Mouse (Mus musculus) bone marrow macrophage, adult 2 months (primary cell): Measurements from ENCODE around the gene Rph3al.

Source experiments
- CTCF ChIP-seq: IDR thresholded peaks from 2 replicates; pipeline ENCODE4 v1.5.1; 2012; ENCODE audit warnings: low read depth, mild to moderate bottlenecking, low read length, moderate library complexity
- POLR2A ChIP-seq: IDR thresholded peaks from 2 replicates; pipeline ENCODE4 v1.6.1; 2012; ENCODE audit warnings: mild to moderate bottlenecking, low read depth, low read length, borderline replicate concordance

DNA sequence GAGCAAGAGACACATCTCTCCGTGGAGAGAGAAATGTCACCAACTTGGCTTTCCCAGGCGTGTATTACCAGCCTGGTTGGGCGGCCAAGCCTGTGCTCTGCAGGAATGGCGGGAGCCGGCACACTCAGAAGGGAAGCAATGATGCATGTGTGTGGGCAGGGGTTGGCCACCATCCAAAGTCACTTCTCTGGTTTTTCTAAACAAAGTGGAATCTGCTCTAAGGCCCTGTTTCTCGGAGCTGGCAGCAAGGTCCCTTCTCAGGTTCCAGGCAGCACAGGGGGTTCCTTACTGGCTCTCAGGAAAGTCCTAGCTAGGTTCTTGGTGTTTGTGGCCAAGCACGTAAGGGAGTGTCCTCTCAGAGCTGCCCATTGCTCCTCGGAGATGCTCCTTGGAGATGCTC is 58.2 kb downstream of the Rph3al start:
- TF ChIP-seq CTCF (no peak), POLR2A (no peak)
